Mouse (Mus musculus): ENCODE results near the gene Ggt5. TPM values are rescaled to one million over a fixed set of nuclear protein-coding genes. Genes with fewer than 3 reads are reported as not detected.

Gene Ggt5
- total RNA-seq (2015; ENCODE audit: low replicate concordance) = 1.1 TPM in 1 of 2 replicates, not detected in the other
- total RNA-seq (2017; ENCODE audit: low replicate concordance) = 0.39 TPM in 1 of 2 replicates, not detected in the other

DNA sequence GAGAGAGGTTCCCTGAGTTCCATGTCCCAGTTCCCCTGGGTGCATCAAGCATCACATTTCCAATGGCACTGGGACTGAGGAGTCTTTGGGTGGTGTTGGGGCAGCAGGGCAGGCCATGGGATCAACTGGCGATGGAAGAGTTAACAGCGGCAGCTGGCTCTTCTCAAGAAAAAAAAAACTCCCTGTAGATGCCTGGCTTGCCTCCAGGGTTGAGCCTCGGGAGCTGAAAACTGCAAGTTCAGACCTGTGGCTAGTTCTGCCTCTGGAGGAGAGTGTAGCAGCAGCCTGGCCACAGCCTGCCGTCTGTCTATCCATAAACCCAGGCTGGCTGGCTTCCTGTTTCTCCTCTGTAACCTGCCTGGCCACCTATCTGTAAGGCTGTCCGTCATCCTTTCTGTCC is at the start of gene Ggt5:
Ggt5 (plus strand) TSS at position 212 of the 400 bp plus-strand sequence.
- no peak for ATAC-seq (replicated peaks; ENCODE audit: low FRiP score, poor library complexity, severe bottlenecking)

DNA sequence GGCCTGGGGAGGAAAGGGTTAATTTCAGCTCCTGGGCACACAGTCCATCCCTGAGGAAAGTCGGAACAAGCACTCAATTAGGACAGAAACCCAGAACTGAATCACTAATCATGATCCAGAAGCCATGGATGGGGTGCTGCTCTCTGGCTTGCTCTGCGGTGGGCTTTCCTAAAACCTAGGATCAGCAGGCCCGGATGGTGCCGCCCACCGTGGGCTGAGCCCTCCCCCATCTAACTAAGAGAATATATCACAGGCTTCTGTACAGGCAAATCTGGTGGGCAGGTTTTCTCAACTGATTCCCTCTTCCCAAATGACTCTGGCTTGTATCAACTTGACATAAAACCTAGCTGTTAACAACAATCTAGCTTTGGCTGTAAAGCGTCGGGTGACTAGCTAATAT is 41.2 kb upstream of the Ggt5 start:
- no peak for ATAC-seq (replicated peaks; ENCODE audit: low FRiP score, poor library complexity, severe bottlenecking)

DNA sequence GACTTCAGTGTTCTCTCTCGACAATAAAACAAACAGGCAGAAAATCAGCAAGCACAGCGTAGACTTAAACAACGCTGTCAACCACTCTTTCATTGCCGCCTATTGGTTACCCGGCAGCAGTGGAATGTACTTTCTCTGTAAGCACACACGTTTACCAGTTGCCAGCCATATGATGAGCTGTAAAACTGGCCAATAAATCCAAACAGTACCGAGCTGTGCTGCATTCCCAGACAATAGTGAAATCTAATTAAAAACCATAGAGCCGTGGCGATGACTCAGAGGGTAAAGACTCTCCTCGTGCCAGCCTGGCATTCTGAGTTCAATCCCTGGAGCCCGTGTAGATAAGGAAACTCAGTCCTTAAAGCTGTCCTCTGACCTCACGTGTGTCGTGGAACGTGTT is 40.7 kb upstream of the Ggt5 start:
- ATAC-seq (replicated peaks; ENCODE audit: low FRiP score, poor library complexity, severe bottlenecking) = no peak

DNA sequence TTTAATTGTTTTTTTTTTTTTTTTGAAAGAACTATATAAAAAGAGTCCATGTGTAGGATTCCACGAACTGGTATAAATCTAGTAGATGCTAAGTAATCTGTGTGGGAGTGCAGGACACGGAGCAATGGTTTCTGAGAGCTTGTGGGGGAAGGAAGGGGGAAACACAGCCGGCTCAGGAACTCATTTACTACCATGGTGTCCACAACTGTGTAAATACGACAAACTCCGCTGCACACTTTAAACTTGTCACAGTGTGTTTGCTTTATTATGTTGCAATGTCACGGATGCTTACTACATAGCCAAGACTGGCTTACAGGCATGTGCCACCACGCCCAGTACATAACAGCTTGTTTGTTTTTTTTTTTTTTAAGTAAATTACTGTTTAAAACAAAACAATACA is 39.3 kb upstream of the Ggt5 start:
- ATAC-seq (replicated peaks; ENCODE audit: low FRiP score, poor library complexity, severe bottlenecking) = no peak

DNA sequence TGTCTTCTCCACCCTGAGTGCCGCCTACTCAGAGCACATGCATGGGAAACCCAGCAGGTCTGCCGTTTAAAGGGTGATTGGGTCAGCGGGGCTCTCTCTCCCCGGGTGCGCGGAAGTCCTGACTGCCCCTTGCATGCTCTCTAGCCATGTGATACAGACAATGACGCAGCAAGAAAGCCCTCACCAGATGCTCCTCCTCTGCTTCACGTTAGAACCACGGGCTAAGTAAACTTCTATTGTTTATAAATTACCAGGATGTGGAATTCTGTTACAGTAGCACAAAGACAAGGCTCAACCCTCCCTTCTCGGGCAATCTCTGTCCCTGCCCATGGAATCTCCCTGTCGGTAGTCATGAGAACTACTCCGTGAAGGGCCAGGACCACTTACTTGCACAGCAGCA is 38.0 kb upstream of the Ggt5 start:
- ATAC-seq (replicated peaks; ENCODE audit: low FRiP score, poor library complexity, severe bottlenecking) = no peak

DNA sequence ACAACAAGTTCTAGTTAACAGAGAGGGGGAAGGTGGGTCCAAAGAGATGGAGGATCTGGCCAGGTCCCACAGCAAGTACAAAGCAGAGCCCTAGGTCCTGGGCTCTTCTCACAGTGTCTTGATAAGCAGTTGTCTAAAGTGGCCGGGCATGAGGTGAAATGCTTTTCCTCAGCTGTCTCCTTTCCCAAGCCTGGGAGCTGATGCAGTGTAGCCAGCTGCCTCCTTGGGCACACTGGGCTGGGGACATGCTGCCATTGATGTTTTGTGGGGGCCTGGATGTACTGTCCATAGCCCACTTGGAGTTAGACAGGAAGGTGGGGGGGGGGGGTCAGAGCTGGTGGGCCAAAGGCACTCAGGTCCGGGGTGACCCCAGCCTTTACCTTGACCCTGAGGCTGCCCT is 37.0 kb upstream of the Ggt5 start:
- ATAC-seq (replicated peaks; ENCODE audit: low FRiP score, poor library complexity, severe bottlenecking) = no peak

DNA sequence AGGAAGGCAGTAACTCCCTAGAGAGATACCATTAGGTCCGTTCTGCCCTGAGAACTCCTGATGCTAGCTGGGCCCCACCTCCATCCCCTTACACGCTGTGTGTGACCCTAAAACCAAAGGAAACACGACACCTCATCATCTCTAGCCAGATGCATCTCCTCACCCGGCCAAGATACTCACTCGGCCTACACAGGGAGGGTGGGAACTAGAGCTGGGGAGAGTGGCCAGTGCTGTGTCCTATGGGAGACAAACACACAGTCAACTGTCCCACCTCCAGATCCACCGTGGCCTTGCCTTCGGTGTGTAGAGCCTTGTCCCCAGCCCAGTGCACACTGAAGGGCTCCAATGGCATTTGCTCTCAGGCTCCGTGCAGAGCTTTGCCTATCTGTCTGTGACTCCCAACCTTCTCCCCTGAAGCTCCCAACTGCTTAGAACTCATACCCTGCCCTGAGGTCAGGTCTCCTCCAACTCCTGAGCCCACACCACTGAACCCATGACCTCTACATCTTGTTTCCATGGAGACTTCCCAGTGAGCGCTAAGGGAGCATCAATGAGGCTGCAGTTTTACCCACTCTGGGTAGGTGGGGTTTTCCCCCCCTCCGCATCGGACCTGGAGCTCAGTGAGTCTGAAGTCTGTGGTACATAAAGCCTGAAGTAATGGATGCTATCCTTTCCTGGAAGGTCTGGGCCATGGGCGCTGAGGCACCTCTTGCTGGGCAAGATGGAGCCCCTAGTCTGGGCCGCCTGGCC is 36.3 kb upstream of the Ggt5 start:
- ATAC-seq (replicated peaks; ENCODE audit: low FRiP score, poor library complexity, severe bottlenecking) = no peak

DNA sequence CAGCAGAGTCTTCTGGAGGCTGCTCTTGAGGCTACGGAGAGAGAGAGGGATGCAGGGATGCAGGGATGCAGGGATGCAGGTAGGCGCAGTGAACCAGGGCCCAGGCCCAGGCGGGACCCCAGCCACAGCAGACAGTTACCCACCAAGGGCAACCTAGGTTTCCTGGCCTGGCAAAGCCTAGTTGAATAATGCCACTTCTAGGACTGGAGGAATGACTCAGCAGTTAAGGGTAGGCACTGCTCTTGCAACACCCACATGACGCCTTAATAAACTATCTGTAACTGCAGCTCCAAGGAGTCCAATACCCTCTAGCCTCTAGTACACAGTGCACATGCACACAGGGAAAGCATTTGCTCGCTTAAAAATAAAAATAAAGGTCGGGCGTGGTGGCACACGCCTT is 35.0 kb upstream of the Ggt5 start:
- ATAC-seq (replicated peaks; ENCODE audit: low FRiP score, poor library complexity, severe bottlenecking) = peak; percentile 51; the same call in 1 of the 2 replicates

DNA sequence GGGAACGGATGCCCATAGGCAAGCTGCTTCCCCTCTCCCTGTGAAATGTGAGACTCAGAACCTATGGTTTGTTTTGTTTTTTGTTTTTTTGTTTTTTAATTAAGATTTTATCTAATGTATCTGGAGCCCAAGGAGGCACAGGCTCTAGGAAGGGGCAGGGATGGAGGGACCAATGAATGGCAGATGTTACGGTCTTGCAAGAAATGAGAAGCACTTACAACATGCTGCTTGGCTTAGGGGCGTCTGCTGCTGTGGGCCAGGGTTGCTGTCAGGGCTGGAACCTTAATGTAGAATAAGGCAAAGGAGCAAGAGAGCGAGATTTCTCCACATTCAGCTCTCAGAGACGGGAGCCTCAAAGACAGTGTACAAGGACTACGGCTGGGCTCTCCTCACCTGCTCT is 33.6 kb upstream of the Ggt5 start:
- ATAC-seq (replicated peaks; ENCODE audit: low FRiP score, poor library complexity, severe bottlenecking) = no peak

DNA sequence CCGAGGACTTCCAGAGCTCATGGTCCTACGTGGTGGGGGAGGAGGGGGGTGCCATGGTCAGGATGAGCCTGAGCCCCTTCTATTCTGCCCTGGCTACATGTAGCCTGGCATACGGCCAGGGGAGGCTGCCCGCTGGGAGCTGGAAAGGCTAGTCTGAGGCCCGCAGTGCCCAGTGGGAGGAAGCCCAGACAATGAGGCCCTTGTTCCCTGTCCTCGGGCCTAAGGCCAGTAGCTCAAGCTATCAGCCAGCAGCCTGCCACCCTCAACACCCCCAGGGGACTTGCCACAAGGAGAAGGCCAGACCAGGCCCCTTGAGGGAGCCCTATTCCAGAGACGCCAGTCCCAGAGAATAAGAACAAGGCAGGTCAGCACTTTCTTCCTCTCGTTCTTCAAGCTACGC is 33.1 kb upstream of the Ggt5 start:
- ATAC-seq (replicated peaks; ENCODE audit: low FRiP score, poor library complexity, severe bottlenecking) = no peak

DNA sequence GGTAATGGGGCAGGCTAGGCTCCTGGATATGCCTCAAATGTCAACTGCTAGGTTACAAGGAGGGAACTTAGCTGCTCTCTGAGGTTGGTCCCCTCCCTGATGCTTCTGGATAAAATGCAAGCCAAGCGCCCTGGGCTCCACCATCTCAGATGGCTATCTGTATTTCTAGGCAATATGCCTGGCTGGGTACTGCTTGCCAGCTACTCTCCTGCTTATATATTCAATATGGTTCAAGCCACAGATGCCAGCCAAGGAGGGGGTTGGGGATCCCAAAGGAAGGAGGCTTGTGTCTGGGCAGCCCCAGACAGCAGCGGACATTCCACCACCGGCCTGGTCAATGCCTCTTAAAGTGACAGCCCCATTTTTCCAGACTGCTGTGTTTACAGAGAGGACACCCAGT is 30.6 kb upstream of the Ggt5 start:
- no peak for ATAC-seq (replicated peaks; ENCODE audit: low FRiP score, poor library complexity, severe bottlenecking)

DNA sequence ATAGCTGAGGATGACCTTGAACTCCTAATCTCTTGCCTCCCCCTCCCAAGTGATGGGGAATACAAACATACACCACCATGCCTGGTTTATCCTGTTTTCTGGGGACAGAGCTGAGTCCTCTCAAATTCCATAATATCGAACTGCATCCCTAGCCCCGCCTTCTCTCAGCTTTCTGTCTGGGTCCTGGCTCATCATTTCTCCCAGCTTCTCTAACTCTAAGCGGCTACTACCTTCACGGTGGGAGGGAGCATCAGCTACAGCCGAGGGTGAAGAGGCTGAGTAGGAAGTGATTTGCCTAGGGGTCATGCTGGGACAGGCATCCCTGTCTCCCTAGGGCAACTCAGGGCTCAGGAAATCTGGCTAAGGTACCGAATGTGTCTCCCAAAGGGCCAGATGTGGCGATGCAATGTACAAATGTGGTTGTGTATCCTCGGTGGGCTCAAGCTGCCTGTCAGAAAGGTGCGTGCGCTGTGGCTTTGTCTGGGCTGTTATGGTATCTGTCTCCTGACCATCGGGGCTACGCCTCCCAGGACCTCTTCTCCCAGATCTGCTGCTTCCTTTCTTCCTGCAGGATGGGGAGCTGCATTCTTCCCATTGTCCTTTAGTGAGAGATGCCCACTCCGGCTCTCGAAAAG is 30.0 kb upstream of the Ggt5 start:
- no peak for ATAC-seq (replicated peaks; ENCODE audit: low FRiP score, poor library complexity, severe bottlenecking)

DNA sequence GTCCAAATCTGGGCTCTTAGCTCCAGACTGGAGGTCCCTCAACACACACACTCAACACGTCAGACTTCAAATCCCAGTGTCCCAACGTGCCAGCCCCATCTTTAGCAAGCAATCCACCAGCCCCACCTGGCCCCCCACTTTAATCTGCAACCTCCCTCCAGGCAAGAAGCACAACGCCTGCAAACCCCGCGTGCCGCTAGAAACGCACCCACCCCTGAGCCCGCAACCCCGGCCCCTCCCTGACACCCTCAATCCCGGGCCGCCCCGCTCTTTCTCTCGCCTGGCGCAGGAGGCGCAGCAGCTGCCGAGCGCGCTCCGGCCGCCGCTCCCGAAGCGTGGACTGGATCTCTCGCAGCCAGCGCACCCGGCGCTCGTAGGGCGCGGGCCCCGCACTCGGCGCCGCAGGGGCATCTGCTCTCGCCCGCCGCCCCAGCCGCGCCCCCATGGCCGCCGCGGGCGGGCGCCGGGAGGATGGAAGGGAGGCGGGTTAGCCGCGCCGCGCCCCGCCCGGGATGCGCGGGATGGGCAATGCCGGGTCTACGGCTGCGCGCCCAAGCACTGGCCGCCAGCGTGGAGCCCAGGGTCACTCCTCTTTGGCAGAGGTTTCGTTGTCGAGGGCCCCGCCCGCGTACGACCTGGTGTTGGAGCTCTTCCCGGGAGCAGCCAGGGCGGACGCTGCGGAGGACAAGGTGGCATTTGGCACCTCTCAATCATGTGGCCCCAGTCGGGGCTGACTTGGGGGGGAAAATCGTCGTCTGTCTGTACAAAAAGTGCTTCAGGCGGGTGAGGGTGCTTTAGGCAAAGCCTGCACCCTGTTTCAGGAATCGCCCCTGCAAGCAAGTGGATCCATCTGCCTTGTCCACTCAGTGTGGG is 29.2 kb upstream of the Ggt5 start, which contains the start of gene Lrrc75b:
Lrrc75b (minus strand) TSS at position 655 of the 873 bp plus-strand sequence.
- ATAC-seq (replicated peaks; ENCODE audit: low FRiP score, poor library complexity, severe bottlenecking) = no peak

DNA sequence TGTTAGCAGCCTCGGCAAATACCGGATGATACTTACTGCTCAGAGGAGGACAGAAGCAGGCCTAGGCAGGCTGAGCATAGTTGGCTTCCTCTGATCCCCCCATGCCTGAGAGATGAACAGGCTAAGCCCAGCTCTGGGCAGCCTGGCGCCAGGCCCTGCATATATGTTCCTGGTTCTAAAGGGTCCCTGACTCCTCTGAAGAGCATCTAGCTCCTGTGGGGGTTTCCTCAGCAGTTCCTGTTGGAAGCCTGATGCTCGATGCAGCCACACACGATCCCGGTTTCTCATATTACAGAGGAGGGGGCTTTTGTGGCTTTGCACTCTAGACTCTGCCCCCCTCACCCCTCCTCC is 28.6 kb upstream of the Ggt5 start:
- no peak for ATAC-seq (replicated peaks; ENCODE audit: low FRiP score, poor library complexity, severe bottlenecking)

DNA sequence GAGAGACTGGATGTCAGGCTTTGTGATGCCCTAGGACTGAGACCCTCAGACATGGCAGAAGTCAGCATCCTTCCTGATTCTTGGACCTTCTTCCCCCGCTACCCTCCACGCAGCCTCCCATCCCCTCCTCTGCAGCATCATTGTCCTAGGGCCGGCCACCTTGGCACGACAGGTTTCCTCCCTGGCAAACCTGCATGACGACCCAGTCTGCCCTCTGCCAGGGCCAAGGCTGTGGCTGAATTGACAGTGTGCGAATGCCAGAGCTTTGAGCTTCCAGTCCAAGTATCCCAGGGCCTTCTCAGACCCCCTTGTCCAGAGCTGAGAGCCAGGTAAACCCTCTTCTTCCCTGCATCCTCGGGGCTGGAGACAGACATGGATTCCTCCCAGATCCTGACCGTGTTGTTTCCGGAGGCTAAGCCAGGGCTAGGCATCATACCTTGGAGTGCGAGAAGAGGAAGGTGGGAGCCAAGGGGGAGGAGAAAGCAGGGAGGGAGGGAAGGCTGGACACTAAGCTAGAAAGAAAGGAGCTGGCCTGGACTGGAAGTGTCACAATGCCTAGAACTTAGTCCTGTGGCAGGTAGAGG is 28.0 kb upstream of the Ggt5 start, which contains the start of gene Ggt1:
Ggt1 (plus strand) TSS at position 534 of the 584 bp plus-strand sequence.
- ATAC-seq (replicated peaks; ENCODE audit: low FRiP score, poor library complexity, severe bottlenecking) = no peak

DNA sequence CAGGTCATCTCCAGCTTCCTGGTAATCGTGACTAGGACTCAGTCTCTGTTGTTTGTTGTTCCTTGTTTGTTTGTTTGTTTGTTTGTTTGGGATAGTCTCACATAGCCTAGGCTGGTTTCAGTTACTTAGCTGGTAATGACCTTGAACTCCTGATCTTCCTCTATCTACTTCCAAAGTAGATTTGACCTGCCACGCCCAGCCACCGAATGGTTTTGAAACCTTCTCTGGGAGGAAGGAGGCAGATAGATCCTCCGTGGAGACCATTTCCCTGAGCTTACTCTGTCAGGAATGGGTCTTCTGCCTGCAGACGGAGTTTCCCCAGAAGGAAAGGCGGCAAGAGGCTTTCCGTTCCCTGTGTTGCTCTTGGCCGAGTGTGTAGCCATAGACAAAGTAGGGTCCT is 26.5 kb upstream of the Ggt5 start:
- no peak for ATAC-seq (replicated peaks; ENCODE audit: low FRiP score, poor library complexity, severe bottlenecking)

DNA sequence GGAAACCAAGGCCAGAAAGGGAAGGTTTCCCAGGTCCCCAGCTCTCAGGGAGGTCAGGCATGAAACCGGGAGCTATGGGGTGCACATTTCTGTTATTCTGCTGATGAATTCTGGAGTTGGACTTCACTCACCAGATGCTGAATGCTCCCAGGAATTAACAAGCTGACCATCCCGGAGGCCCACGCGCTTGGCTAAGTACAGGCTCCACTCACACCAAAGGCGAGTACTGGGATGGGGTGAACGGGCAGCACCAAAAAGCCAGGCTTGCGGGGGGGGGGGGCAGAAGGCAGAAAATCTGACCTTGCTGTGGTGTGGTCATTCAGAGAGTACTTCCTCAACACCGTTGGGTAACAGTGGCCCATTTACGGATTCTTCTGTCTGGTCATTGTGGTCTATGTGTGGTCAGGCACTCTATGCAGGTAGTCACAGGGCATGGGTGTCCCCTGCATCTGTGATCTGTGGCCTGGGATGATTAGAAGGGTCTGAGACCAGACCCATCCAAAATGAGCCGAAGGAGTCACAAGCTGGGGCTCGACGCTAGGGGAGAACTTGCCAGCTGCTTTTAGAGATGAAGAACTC is 24.4 kb upstream of the Ggt5 start:
- no peak for ATAC-seq (replicated peaks; ENCODE audit: low FRiP score, poor library complexity, severe bottlenecking)

DNA sequence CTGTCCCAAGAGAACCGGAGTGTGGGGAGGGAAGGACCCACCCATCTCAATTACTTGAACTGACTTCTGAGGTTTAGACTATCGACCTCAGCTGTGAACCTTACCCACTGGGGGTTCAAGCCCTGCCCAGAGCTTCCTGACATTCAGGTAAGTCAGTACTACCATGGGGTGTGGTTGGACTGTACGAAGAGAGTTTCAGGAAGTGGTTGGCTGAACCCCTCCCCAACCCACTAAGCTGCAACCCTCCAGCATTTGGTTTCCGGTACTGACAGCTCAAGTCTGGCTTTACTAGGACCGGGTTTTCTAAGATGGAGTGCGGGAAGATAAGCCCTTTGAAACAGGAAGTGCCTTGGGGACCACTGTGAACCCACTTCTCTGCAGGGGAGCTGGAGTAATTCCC is 23.7 kb upstream of the Ggt5 start:
- ATAC-seq (replicated peaks; ENCODE audit: low FRiP score, poor library complexity, severe bottlenecking) = no peak

DNA sequence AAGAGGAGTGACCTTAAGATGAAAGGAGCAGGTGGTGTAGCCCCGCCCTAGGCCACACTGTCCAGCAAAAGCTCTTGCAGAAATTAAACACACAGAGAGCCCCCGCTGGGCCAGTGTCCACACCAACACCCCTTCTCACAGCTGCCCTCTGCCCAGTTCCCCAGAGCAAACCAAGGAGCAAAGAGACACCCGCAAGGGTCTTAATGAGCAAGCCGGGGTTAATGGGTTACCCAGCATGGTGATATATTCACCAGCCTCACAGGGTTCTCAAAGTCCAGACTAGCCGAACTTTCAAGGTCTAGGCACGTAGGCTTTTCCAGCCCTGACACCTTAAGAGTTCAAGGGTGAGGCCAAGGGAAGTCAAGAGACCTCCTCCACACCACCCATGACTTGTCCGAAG is 23.2 kb upstream of the Ggt5 start:
- ATAC-seq (replicated peaks; ENCODE audit: low FRiP score, poor library complexity, severe bottlenecking) = no peak

DNA sequence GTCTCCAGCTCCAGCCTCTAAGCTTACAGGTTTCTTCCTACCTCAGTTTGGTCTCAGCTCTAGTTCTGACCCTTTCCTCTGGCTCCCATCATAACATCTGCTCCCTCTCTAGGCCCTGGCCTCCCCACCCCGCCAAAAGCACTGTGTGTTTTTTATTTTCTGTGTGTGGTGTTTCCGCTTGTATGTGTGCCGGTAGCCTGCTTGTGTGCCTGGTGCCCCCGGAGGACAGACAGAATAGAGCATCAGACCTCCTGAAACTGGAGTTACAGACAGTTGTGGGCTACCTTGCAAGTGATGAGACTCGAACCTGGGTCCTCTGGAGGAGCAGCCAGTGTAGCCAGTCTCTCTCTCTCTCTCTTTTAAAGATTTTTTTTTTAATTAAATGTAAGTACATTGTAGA is 22.8 kb upstream of the Ggt5 start:
- ATAC-seq (replicated peaks; ENCODE audit: low FRiP score, poor library complexity, severe bottlenecking) = no peak

Measured in erythroid progenitor cell, adult 5-6 weeks (primary cell).